Mouse (Mus musculus) hindbrain, embryonic 14.5 days (tissue): ENCODE data around the gene Trpm5. TPM values are rescaled to one million over a fixed set of nuclear protein-coding genes. Genes with fewer than 3 reads are reported as not detected.

Experiments
- ATAC-seq: fragments of 200-750 bp; cut with Nextera tagmentation; 2 replicates; pipeline ENCODE4 v1.8.0; 2017; ENCODE audit warnings: moderate number of reproducible peaks, mild to moderate bottlenecking, moderate TSS enrichment, moderate library complexity; ENCODE audit not compliant: low FRiP score
- DNase-seq: peaks from one replicate; pipeline ENCODE4 v3.0.0-alpha.2; 2015; ENCODE audit warnings: low spot score
- H3K27ac ChIP-seq: fragments of 300-500 bp; sonication (generic); 2 replicates; pipeline ENCODE4 v1.5.1; 2014; ENCODE audit warnings: mild to moderate bottlenecking, moderate library complexity
- H3K27me3 ChIP-seq: fragments of 300-500 bp; sonication (generic); 2 replicates; pipeline ENCODE4 v1.6.1; 2014; ENCODE audit warnings: mild to moderate bottlenecking, low read length, mixed read lengths; ENCODE audit not compliant: control insufficient read depth, insufficient read depth
- H3K36me3 ChIP-seq: fragments of 300-500 bp; sonication (generic); replicated peaks from 2 replicates; pipeline ENCODE4 v1.6.1; 2014; ENCODE audit not compliant: control insufficient read depth, insufficient read depth
- H3K4me1 ChIP-seq: fragments of 300-500 bp; sonication (generic); replicated peaks from 2 replicates; pipeline ENCODE4 v1.6.1; 2014; ENCODE audit warnings: antibody characterized with exemption, low read length, mixed read lengths; ENCODE audit not compliant: control insufficient read depth, insufficient read depth
- H3K4me2 ChIP-seq: fragments of 300-500 bp; sonication (generic); replicated peaks from 2 replicates; pipeline ENCODE4 v1.6.1; 2014; ENCODE audit warnings: mild to moderate bottlenecking, moderate library complexity
- H3K4me3 ChIP-seq: fragments of 300-500 bp; sonication (generic); replicated peaks from 2 replicates; pipeline ENCODE4 v1.5.1; 2014; ENCODE audit warnings: mild to moderate bottlenecking, low read length
- H3K9ac ChIP-seq: fragments of 300-500 bp; sonication (generic); 2 replicates; pipeline ENCODE4 v1.6.1; 2014
- H3K9me3 ChIP-seq: fragments of 300-500 bp; sonication (generic); 2 replicates; pipeline ENCODE4 v1.6.1; 2016; ENCODE audit warnings: low read length; ENCODE audit not compliant: control insufficient read depth
- WGBS: fragments of 180-500 bp; shearing (Covaris S2); extraction: QIAGEN DNeasy Blood & Tissue Kit; methylation state at CpG from one replicate; pipeline ENCODE4 v1.1.7; 2014; 5-methylcytosine and 5-hydroxymethylcytosine counted together
- polyA plus RNA-seq: library from polyadenylated mRNA; unstranded; fragments of >200 nt; fragmentation: Nextera tagmentation; extraction: Ambion mirVana; gene quantifications from 2 replicates; pipeline ENCODE4 v1.2.1, GENCODE M21; 2014

The Trpm5 gene
- polyA plus RNA-seq, 1 experiment from 2014 or later, result 2.3 TPM

DNA sequence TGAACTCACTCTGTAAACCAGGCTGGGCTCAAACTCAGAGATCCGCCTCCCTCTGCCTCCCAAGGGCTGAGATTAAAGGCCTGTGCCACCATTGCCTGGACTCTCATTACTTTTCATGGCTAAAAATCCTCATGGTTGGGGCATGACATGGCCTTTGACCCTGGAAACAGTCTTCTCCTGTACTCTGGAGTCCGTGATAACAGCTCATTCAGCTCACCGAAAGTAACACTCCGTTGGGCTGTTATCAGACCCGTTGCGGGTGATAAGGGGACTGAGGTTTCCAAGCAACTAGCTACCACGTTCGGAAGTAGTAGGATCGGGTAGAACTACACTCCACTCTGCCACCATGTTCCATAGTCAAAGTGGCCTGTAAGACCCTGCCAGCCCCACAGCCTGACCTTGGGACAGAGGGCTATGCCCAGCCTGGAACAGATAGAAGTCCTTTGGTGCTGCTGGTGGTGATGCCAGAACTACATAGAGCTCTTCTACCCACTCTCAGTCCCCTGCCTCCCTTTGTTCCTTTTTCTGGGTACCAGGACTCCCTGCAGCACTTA, 36.7 kb downstream of the Trpm5 start:
- H3K4me2 ChIP-seq, result no peak overlapping the region
- H3K9me3 ChIP-seq, result no peaks in the 10 kb centered on the region
- H3K27me3 ChIP-seq, result no peaks in the 10 kb centered on the region
- no peak for DNase-seq
- 0 out of 2 replicates have a peak overlapping the region, but pooled peaks have one; percentile 24 for H3K27ac ChIP-seq
- H3K4me3 ChIP-seq, result no peak overlapping the region
- peaks cover 32% of the 10 kb centered on the region for H3K4me1 ChIP-seq
- H3K36me3 ChIP-seq, result peaks cover 13% of the 10 kb centered on the region
- ATAC-seq, result no peak
- no peak overlapping the region for H3K9ac ChIP-seq
- WGBS, result 85% methylated on average over 9 of the region's 9 CpGs

DNA sequence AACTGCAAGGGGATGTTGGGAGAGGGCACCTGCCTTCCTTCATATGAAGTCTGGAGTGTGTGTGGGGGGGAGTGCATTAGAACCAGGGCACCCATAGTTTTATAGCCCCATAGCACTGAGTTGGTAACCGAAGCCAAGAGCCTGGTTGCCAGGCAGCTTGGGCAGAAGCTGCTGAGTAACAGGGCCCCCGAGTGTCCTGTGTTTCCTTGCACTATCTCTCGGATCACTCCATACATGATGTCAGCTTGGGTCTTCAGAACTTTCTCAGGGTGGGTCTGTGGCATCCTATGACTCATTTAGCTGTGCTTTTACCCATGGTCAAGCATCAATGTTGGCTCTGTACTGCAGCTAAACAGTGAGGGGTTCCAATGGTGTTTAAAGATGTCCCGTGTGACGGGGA, 37.4 kb downstream of the Trpm5 start:
- 90% methylated on average over 5 of the region's 5 CpGs for WGBS
- Histone ChIP-seq H3K4me1 (peaks cover 36% of the 10 kb centered on the region), H3K9me3 (no peaks in the 10 kb centered on the region), H3K4me3 (no peak overlapping the region), H3K36me3 (peaks cover 6% of the 10 kb centered on the region), H3K4me2 (no peak overlapping the region), H3K9ac (no peak overlapping the region), H3K27ac (no peak overlapping the region), H3K27me3 (no peaks in the 10 kb centered on the region)
- ATAC-seq (no peak), DNase-seq (no peak)

- Histone ChIP-seq H3K27ac (0 out of 2 replicates have a peak overlapping the region, but pooled peaks have one; percentile 27), H3K9ac (peak overlapping the region; percentile 0; the same call in 1 of the 2 replicates), H3K36me3 (no peaks in the 10 kb centered on the region), H3K27me3 (no peaks in the 10 kb centered on the region), H3K4me2 (peak overlapping the region; percentile 64), H3K9me3 (no peaks in the 10 kb centered on the region), H3K4me3 (no peak overlapping the region), H3K4me1 (peaks cover 38% of the 10 kb centered on the region)
- ATAC-seq (no peak), DNase-seq (no peak)
- 84% methylated on average over 11 of the region's 11 CpGs for WGBS
Observed at GRCm38 (mm10) chr7:143055499-143056186, 38.8 kb downstream of the Trpm5 start.

DNA sequence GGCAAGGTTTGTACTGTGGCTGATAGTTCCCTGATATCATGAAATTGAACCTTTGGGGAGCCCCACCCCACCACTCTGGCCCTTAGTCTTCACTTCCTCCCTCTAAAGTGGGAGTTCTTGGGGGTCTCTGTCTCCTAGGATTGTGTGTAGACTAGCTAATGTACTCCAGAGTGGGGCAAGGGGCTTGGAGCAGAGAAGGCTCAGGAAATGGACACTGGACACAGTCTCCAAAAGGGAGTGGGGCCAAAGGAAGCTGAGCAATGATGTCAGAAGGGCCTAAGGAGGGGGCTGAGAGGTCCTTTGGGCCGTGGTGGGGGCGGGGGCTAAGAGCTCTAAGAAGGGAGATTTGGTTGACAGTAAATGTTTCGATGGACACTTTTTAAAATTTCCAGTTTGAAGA, 39.4 kb downstream of the Trpm5 start:
- no peak for DNase-seq
- peaks cover 38% of the 10 kb centered on the region for H3K4me1 ChIP-seq

DNA sequence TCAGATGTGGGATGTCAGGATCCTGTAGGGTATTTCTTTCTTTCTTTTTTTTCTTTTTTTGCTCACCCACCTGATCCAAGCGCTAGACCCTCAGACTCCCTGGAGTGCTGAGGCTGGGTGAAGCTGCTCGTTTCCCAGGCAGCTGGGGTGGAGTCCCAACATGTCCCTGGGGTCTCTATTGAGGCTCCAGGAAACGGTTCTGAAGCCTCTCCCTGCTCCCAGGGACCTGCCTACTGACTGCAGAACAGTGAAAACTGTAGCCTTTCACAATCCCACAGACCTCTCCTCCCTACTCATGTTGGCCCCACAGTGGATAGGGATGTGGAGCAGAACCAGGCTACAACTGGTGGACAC, 39.9 kb downstream of the Trpm5 start:
- Histone ChIP-seq H3K4me1 (peaks cover 38% of the 10 kb centered on the region), H3K4me2 (peak overlapping the region; percentile 64), H3K27me3 (no peaks in the 10 kb centered on the region), H3K9me3 (no peaks in the 10 kb centered on the region), H3K27ac (no peak overlapping the region), H3K4me3 (peak overlapping the region; percentile 85), H3K36me3 (no peaks in the 10 kb centered on the region), H3K9ac (peak overlapping the region; percentile 97)
- ATAC-seq (no peak), DNase-seq (no peak)
- WGBS, result 29% methylated on average over 3 of the region's 3 CpGs

More for the DNA sequence above, 39.4 kb downstream of the Trpm5 start:
- Histone ChIP-seq H3K4me3 (peak overlapping the region; percentile 85), H3K9ac (peak overlapping the region; percentile 97), H3K4me2 (peak overlapping the region; percentile 64), H3K27me3 (no peaks in the 10 kb centered on the region), H3K27ac (no peak overlapping the region), H3K36me3 (no peaks in the 10 kb centered on the region), H3K9me3 (no peaks in the 10 kb centered on the region)
- no peak for ATAC-seq
- 88% methylated on average over 3 of the region's 3 CpGs for WGBS

GRCm38 (mm10) chr7:143053961-143054611, 40.4 kb downstream of the Trpm5 start:
- Histone ChIP-seq H3K27me3 (no peaks in the 10 kb centered on the region), H3K4me3 (peak overlapping the region; percentile 85), H3K9me3 (no peaks in the 10 kb centered on the region), H3K4me1 (peaks cover 38% of the 10 kb centered on the region), H3K4me2 (peak overlapping the region; percentile 64), H3K27ac (no peak overlapping the region), H3K36me3 (no peaks in the 10 kb centered on the region), H3K9ac (peak overlapping the region; percentile 97)
- peak; percentile 23; the same call in 1 of the 2 replicates for ATAC-seq
- 62% methylated on average over 11 of the region's 11 CpGs for WGBS
- no peak for DNase-seq

DNA sequence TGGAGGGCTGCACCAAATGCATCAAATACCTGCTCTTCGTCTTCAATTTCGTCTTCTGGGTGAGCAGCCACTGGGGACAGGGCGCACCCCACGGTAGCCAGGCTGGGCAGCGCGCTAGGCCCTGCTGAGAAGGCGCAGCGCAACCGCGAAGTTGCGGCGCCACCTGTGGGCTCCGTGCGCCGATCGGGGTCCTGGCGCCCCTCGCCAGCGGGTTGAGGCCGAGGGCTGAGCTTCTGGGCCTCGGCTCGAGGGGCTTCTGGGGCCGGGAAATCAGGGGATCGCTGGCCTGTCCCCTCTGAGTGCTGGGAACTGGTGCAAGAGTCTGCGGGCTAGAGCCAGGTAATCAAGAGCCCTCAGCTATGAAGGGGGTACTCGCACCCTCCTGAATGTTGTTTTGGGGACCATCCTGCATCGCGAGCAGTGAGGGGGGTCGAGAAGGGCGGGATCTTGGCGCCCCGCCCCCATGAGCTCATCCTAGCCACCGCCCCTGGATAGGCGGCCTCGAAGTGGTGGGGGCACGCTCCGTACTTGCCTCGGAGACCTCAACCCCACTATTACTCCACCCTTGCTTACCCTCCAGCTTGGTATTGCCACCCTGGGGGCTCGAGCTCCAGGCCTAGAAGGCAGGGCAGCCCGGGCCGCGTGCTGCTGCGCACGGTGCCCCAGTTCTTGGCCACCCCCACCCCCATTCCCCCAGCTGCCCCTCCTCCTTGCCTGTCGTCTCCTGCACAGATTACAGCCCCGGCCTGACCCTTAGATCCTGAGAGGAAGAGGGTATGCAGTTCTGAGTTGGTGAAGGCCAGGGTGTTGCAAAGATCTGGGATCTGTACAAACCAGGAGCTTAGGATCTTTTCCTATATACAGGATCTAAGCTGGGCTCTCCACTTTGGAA, 41.2 kb downstream of the Trpm5 start:
- ATAC-seq (peak; percentile 82), DNase-seq (peak; percentile 68)
- H3K27ac ChIP-seq, result peak overlapping the region; percentile 86
- H3K27me3 ChIP-seq, result no peaks in the 10 kb centered on the region
- under 1% methylated on average over 46 of the region's 46 CpGs for WGBS
- peak overlapping the region; percentile 64 for H3K4me2 ChIP-seq
- peaks cover 38% of the 10 kb centered on the region for H3K4me1 ChIP-seq
- H3K4me3 ChIP-seq, result peak overlapping the region; percentile 85
- no peaks in the 10 kb centered on the region for H3K36me3 ChIP-seq
- H3K9me3 ChIP-seq, result no peaks in the 10 kb centered on the region
- peak overlapping the region; percentile 97 for H3K9ac ChIP-seq

- Histone ChIP-seq H3K4me3 (peak within 1 kb of the TSS; percentile 85), H3K9ac (peak within 1 kb of the TSS; percentile 97), H3K36me3 (no peaks in the 10 kb centered on the region), H3K4me2 (peak within 1 kb of the TSS; percentile 64), H3K27ac (peak within 1 kb of the TSS; percentile 86), H3K9me3 (no peaks in the 10 kb centered on the region), H3K4me1 (peaks cover 32% of the 10 kb centered on the region), H3K27me3 (no peaks in the 10 kb centered on the region)
- 1% methylated on average over 37 of the region's 37 CpGs for WGBS
- peak; percentile 79 for ATAC-seq
- DNase-seq, result peak; percentile 79
Observed at GRCm38 (mm10) chr7:143052626-143053007, 41.8 kb downstream of the Trpm5 start, which contains the start of gene Cd81. Gene Cd81 (plus strand): TSS chr7:143052739.

DNA sequence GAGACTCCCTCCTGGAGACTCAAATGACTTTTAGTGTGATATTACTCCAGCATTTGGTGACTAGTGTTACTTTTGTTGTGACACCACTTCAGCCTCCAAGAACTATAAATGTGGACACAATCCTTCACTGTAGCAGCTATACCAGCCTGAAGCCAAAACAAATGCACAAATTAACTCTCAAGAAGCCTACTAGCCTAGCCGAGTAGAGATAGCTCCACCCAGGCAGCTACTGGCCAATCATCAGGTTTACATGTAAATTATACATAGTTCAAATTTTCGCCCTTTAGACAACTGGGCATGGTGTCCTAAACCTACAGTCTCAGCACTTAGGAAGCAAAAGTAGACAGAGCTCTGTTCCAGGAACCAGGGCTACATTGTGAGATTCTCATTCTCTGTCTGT, 43.1 kb downstream of the Trpm5 start:
- H3K4me3 ChIP-seq, result no peak overlapping the region
- H3K27me3 ChIP-seq, result no peaks in the 10 kb centered on the region
- no peak for ATAC-seq
- H3K4me1 ChIP-seq, result peaks cover 27% of the 10 kb centered on the region
- H3K36me3 ChIP-seq, result no peaks in the 10 kb centered on the region
- no peak overlapping the region for H3K9ac ChIP-seq
- no peak overlapping the region for H3K27ac ChIP-seq
- H3K9me3 ChIP-seq, result no peaks in the 10 kb centered on the region
- DNase-seq, result no peak
- H3K4me2 ChIP-seq, result no peak overlapping the region
- 77% methylated on average over 2 of the region's 2 CpGs for whole genome bisulfite sequencing
